Mouse (Mus musculus): Measurements from ENCODE around the gene Esrrb.

GRCm38 (mm10) chr12:86504321-86504720, 143.4 kb downstream of the Esrrb start:
- TF ChIP-seq CTCF (IDR thresholded peaks at IDR 0.05; ENCODE audit: insufficient read depth, low read depth, low read length) (no peak), POLR2A (IDR thresholded peaks at IDR 0.05; ENCODE audit: insufficient read depth, low read depth, low read length) (no peak)
